Mouse (Mus musculus): ENCODE measurements around the gene Gm10181. TPM values are rescaled to one million over a fixed set of nuclear protein-coding genes. Genes with fewer than 3 reads are reported as not detected.
"Not testable (repeated sequence)": the region's sequence is repeated elsewhere in the genome, so short reads cannot be mapped to it uniquely, and the experiment has no call there.

The Gm10181 gene
- total RNA-seq (2021) (not detected), polyA plus RNA-seq (2012; rRNA removed) (not detected in 2 replicates)
- long read RNA-seq, result 0 reads

DNA sequence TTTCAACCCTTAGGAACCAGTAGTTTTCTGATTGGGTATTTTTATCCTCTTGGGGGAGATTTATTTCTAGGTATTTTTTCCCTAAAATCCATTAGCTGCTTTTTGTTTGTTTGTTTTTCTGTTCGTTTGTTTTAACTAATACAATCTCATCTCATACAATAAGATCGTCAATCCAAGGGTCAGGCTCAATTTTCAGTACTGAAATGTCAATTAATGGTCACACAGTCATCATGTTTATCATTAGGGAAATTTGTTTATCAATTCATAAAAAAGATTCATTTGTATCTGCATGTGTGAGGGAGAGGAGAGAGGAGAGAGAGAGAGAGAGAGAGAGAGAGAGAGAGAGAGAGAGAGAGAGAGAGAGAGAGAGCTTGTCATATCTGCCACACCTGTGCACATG is at the start of gene Gm10181:
Gene Gm10181 (plus strand): TSS at position 301 of the 400 bp plus-strand sequence.
- DNase-seq, result no peak

GRCm38 (mm10) chr9:25041665-25042064 is 47.6 kb upstream of the Gm10181 start:
- DNase-seq, result peak; percentile 26

- DNase-seq, result peak; percentile 45
Observed at GRCm38 (mm10) chr9:25042162-25043111, 46.8 kb upstream of the Gm10181 start.

GRCm38 (mm10) chr9:25044325-25044724 is 44.9 kb upstream of the Gm10181 start:
- DNase-seq, result no peak

- DNase-seq, result no peak
Observed at GRCm38 (mm10) chr9:25048289-25048688, 40.9 kb upstream of the Gm10181 start.

DNA sequence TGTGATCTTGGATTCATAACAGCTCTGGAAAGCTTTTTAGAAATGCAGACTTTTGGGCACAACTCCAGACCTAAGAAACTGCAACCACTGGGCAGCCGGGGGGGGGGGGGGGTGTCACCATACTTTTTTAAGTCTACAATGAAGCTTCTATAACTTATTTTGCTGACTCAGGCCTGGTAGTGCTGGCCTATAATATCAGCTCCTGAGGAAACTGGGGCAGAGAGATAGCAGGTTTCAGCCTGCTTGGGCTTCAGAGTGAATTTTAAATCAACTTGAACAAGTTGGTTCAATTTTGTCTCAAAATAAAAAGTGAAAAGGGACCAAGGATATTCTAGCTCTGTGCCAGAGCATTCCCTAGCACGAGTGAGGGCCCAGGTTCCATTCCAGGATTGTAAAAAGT is 40.3 kb upstream of the Gm10181 start:
- no peak for DNase-seq

GRCm38 (mm10) chr9:25051901-25052300 is 37.3 kb upstream of the Gm10181 start:
- no peak for DNase-seq

DNA sequence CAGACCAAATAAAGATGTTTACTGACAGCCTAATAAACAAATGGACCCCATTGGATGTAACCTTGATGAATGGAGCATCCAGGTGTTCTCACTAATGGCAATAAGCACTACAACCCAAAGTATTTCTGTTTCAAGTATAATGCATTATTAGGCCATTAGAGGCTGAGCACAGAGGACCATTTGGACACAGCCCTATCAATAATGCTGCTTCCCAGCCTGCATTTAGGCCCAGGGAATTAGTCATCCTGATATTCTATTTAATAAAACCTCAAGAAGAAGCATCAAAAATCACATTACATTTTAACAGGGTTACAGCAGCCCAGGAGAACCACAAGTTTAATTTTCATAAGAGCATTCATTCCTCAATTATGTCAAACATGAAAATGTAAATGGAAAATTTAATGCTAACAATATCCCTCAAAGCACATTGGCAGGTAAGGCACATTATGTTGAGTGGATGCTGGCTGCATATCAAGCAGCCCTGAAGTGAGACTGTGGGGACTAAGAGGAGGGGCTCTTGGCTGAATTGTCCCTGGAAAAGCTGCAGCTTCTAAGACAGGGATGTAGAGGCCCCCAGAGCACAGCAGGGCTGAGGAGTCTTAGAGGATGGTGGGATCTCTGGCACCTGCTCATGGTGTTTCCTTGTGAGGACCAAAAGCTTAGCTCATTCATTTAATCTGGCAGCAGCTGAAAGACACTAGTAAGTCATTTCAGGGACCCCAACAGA is 33.4 kb upstream of the Gm10181 start:
- DNase-seq, result no peak

DNA sequence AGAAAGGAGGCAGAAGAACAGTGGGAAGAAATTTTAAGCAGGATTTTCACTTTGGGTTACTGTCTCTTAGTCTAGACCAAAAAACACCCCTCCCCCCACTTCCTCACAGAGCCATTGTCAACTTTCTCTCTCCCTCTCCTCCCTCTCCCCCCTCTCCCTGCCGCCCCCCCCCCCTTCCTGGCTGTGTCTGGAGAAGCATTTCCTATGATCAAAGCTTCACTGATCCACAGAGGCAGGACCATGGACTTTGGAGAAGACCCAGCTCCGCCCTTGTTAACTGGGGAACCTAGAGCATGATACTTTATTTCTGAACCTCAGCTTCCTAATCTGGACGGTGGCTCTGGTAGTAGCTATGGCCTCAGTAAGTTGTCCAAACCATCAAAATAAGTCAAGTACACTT is 30.5 kb upstream of the Gm10181 start:
- no peak for DNase-seq

GRCm38 (mm10) chr9:25072666-25073065 is 16.6 kb upstream of the Gm10181 start:
- no peak for DNase-seq

- DNase-seq, result no peak
Observed at GRCm38 (mm10) chr9:25075977-25076376, 13.2 kb upstream of the Gm10181 start.

- DNase-seq, result no peak
Observed at GRCm38 (mm10) chr9:25076505-25076904, 12.7 kb upstream of the Gm10181 start.

- no peak for DNase-seq
Observed at GRCm38 (mm10) chr9:25090853-25091252, 1.6 kb downstream of the Gm10181 start.

- DNase-seq, result no peak
Observed at GRCm38 (mm10) chr9:25102881-25103280, 13.7 kb downstream of the Gm10181 start.

DNA sequence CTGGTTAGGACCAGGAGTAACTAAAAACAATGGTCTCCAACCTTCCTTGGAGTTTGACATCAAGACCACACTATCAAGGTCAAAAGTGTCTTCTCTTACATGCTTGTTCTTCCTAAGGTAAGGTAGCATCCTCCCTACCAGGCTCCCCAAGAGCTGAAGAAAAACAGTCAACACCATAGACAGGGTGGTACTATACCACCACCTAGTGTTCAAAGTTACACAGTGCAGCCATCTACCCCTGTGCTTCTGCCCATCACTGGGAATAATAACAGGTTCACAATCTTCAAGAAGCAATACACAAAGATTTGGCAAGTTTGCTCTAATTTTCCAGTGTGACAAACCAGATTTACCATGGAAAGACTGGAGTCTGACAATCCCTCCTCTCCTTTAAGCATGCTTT is 15.4 kb downstream of the Gm10181 start:
- peak; percentile 31 for DNase-seq

DNA sequence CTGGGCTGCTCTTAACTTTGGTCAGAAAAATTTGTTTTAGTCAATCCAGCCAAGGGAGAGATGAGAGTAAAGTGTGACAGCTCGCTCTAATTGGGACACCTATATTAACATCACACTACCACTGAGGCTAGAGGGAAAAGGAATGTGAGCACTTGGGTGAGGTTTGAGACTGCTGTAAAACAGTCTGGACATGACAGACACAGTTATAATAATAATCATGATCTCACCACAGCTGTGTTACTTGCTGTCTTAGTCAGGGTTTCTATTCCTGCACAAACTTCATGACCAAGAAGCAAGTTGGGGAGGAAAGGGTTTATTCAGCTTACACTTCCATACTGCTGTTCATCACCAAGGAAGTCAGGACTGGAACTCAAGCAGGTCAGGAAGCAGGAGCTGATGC is 34.4 kb downstream of the Gm10181 start:
- not testable (repeated sequence) for DNase-seq

DNA sequence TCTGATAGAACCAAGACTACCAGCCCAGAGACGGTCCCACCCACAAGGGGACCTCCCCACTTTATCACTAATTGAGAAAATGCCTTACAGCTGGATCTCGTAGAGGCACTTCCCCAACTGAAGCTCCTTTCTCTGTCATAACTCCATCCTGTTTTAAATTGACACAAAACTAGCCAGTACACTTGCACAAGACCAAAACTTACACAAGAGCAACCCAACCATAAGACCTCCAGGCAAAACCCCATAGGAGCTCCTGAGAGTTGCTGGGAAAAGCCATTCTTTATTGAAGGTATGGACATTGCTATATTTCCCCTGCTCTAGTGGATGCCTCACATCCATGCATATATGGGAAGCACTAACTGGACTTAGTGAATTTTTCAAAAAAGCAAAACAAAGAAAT is 34.8 kb downstream of the Gm10181 start:
- no peak for DNase-seq

GRCm38 (mm10) chr9:25132253-25132652 is 43.0 kb downstream of the Gm10181 start:
- no peak for DNase-seq

- no peak for DNase-seq
Observed at GRCm38 (mm10) chr9:25132920-25133319, 43.7 kb downstream of the Gm10181 start.

- no peak for DNase-seq
Observed at GRCm38 (mm10) chr9:25138900-25139299, 49.7 kb downstream of the Gm10181 start.

Data from adrenal gland, adult 2 months (tissue).